Mouse (Mus musculus) gastrocnemius, postnatal 4 days (tissue): ENCODE measurements around the gene Ywhag. TPM values are rescaled to one million over a fixed set of nuclear protein-coding genes. Genes with fewer than 3 reads are reported as not detected.
A peak's percentile ranks its signal among the peaks of the same experiment; 100 is the strongest.

Experiments
- DNase-seq, 2 experiments: peaks; one replicate each; pipeline ENCODE4 v3.0.0; 2021 to 2022; ENCODE audit warnings: low spot score in 2 of 2, mixed read lengths in 2 of 2
- long read RNA-seq, 2 experiments: library from polyadenylated mRNA; stranded (forward); transcript quantifications; one replicate each; pipeline ENCODE4 v2.0.0; 2021
- total RNA-seq, 2 experiments: library from RNA; stranded (reverse); gene quantifications; 2 replicates each; pipeline ENCODE4 v1.2.3; 2021

Gene Ywhag
- 100 to 1,000 TPM; 340 to 349 TPM for total RNA-seq
- long read RNA-seq, experiment 1, transcript Ywhag-201 (2 exons, 3,520 nt) = major isoform, 13 of 65 reads
- long read RNA-seq, experiment 1, partial matches to known transcripts = 0 of 65 reads
- long read RNA-seq, experiment 1, other reads (novel, unspliced or antisense) = 51 of 65 reads
- long read RNA-seq, experiment 2, transcript Ywhag-201 (2 exons, 3,520 nt) = major isoform, 25 of 89 reads
- long read RNA-seq, experiment 2, partial matches to known transcripts = 0 of 89 reads
- long read RNA-seq, experiment 2, other reads (novel, unspliced or antisense) = 63 of 89 reads

GRCm38 (mm10) chr5:135934481-135935175, at the start of gene Ywhag:
Gene Ywhag, minus strand, starts transcription at chr5:135934616.
- peak; percentile 98 for DNase-seq

GRCm38 (mm10) chr5:135982398-135982797, 48.0 kb upstream of the Ywhag start:
- DNase-seq = peak; percentile 52 to 69

- DNase-seq = no peak
Measured at GRCm38 (mm10) chr5:135979904-135980303, 45.5 kb upstream of the Ywhag start, which contains the start of gene Zp3. Gene Zp3, plus strand, starts transcription at chr5:135980099.

GRCm38 (mm10) chr5:135979381-135979780, 45.0 kb upstream of the Ywhag start:
- DNase-seq = no peak

GRCm38 (mm10) chr5:135975893-135976668, 41.7 kb upstream of the Ywhag start:
- no peak for DNase-seq

GRCm38 (mm10) chr5:135974365-135974764, 39.9 kb upstream of the Ywhag start, which contains the start of gene Ssc4d:
Gene Ssc4d, minus strand, starts transcription at chr5:135974531.
- no peak for DNase-seq

- no peak for DNase-seq
Measured at GRCm38 (mm10) chr5:135971876-135972275, 37.5 kb upstream of the Ywhag start.

- no peak for DNase-seq
Measured at GRCm38 (mm10) chr5:135970247-135970646, 35.8 kb upstream of the Ywhag start.

- no peak for DNase-seq
Measured at GRCm38 (mm10) chr5:135968781-135969180, 34.4 kb upstream of the Ywhag start.

- DNase-seq = no peak
Measured at GRCm38 (mm10) chr5:135966866-135967265, 32.5 kb upstream of the Ywhag start.

GRCm38 (mm10) chr5:135965501-135965930, 31.1 kb upstream of the Ywhag start:
- DNase-seq = no peak

- no peak for DNase-seq
Measured at GRCm38 (mm10) chr5:135963280-135963627, 28.8 kb upstream of the Ywhag start.

- peak; percentile 87 to 97 for DNase-seq
Measured at GRCm38 (mm10) chr5:135962492-135963279, 28.3 kb upstream of the Ywhag start.

GRCm38 (mm10) chr5:135962125-135962491, 27.7 kb upstream of the Ywhag start:
- no peak for DNase-seq

GRCm38 (mm10) chr5:135960909-135961635, 26.7 kb upstream of the Ywhag start:
- DNase-seq = no peak

GRCm38 (mm10) chr5:135959911-135960310, 25.5 kb upstream of the Ywhag start:
- no peak for DNase-seq

GRCm38 (mm10) chr5:135958367-135958766, 24.0 kb upstream of the Ywhag start:
- no peak for DNase-seq

GRCm38 (mm10) chr5:135957207-135957974, 23.0 kb upstream of the Ywhag start:
- DNase-seq = peak; percentile 78 to 92
